Mouse (Mus musculus): ENCODE measurements around the gene Plekha8. TPM values are rescaled to one million over a fixed set of nuclear protein-coding genes. Genes with fewer than 3 reads are reported as not detected.

Plekha8 gene
- polyA plus RNA-seq, 1 experiment, result 14.4 TPM

DNA sequence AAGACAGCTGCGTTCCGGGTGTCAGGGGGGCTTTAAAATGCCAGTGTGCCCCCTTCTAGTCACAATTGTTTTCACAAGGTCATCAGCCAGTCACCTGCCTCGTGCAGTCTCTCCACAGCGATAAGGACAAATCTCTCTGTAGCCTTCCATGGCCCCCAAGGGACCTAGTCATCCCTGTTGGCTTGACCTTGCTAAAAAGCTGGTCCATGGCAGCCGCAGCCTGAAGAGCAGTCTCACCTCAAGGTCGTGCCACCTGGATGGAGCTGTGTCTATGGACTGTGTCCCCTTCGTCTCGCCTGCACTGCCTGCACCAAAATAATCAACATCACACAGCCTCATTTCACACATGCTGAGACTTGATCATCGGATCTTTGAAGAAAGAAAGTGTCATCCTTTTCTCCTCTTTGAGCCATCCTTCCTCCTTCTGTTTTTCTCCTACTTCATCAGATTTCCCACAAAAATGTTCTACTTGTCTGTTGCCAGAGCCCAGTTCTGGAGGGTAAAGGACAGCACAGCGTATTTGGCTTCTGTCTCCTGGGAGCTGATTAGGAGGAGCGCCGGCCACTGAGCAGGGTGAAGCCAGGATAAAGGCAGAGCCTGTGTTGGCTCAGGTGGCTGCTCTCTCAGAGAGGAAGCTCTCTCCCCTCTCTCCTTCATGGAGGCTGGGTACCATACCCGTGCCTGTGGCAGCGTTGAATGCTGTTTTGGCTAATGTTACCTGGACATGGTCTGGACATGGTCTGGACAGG, 96.6 kb downstream of the Plekha8 start:
- H3K36me3 ChIP-seq (ENCODE audit: control insufficient read depth, insufficient read depth, low read length), result no peaks in the 10 kb centered on the region
- H3K4me3 ChIP-seq (ENCODE audit: control insufficient read depth, low read depth, low read length), result no peak overlapping the region
- H3K27ac ChIP-seq (ENCODE audit: control insufficient read depth, insufficient read depth, low read depth, low read length), result no peak overlapping the region
- TF ChIP-seq CTCF (IDR thresholded peaks at IDR 0.05; ENCODE audit: control insufficient read depth, insufficient read depth, insufficient replicate concordance, low read depth, low read length), result no peak
- no peak for TF ChIP-seq POLR2A (IDR thresholded peaks at IDR 0.05; ENCODE audit: control insufficient read depth, low read depth, low read length)
- H3K27me3 ChIP-seq (ENCODE audit: control insufficient read depth, insufficient read depth, low read length), result no peaks in the 10 kb centered on the region
- no peaks in the 10 kb centered on the region; the same call in 1 of the 2 replicates for H3K4me1 ChIP-seq (ENCODE audit: control insufficient read depth, insufficient read depth, low read length)

DNA sequence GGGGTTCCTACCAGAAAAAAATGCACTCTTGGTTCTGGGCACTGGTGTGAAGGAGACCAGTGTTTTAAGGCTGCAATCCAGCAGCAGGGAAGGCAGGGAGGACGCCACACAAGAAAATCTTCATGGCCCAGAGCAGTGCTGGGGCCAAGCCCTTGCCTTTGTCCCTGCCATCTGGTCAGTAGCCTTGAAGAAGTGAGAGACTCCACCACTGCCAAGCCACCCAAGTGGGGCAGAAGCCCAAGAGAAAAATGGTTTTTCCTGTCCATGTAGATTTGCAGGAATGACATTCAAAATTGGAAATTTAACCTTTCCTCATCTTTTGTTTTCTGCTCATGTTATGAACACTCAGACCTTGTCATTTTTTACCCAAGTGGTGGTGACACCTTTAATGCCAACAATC, 97.3 kb downstream of the Plekha8 start:
- TF ChIP-seq CTCF (IDR thresholded peaks at IDR 0.05; ENCODE audit: control insufficient read depth, insufficient read depth, insufficient replicate concordance, low read depth, low read length), result no peak
- no peak for TF ChIP-seq POLR2A (IDR thresholded peaks at IDR 0.05; ENCODE audit: control insufficient read depth, low read depth, low read length)
- H3K27me3 ChIP-seq (ENCODE audit: control insufficient read depth, insufficient read depth, low read length), result no peaks in the 10 kb centered on the region
- no peak overlapping the region for H3K27ac ChIP-seq (ENCODE audit: control insufficient read depth, insufficient read depth, low read depth, low read length)
- no peak overlapping the region for H3K4me3 ChIP-seq (ENCODE audit: control insufficient read depth, low read depth, low read length)
- H3K4me1 ChIP-seq (ENCODE audit: control insufficient read depth, insufficient read depth, low read length), result peaks cover 1% of the 10 kb centered on the region; the same call in 1 of the 2 replicates
- no peaks in the 10 kb centered on the region for H3K36me3 ChIP-seq (ENCODE audit: control insufficient read depth, insufficient read depth, low read length)

DNA sequence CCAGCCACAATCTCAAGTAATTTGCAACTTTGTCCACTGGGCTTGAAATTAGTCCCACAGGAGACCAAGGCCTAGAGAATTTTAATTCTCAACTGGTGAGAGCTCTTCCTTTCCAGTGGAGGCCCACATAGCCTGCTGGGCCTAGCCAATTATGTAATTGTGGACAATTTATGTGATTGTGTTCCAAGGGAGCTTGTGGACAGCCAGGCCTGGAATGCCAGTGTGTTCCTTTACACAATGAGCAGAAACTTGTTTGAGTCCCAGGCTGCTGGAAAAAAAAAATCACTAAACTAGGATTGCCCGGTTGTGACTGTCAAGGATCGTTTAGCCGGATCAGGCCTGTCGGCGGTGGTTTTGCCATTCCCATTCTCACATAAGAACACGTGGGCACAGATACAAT, 98.4 kb downstream of the Plekha8 start:
- no peak for TF ChIP-seq CTCF (IDR thresholded peaks at IDR 0.05; ENCODE audit: control insufficient read depth, insufficient read depth, insufficient replicate concordance, low read depth, low read length)
- no peak for TF ChIP-seq POLR2A (IDR thresholded peaks at IDR 0.05; ENCODE audit: control insufficient read depth, low read depth, low read length)
- Histone ChIP-seq H3K27ac (ENCODE audit: control insufficient read depth, insufficient read depth, low read depth, low read length) (no peak overlapping the region), H3K4me3 (ENCODE audit: control insufficient read depth, low read depth, low read length) (no peak overlapping the region), H3K36me3 (ENCODE audit: control insufficient read depth, insufficient read depth, low read length) (no peaks in the 10 kb centered on the region), H3K4me1 (ENCODE audit: control insufficient read depth, insufficient read depth, low read length) (peaks cover 2% of the 10 kb centered on the region; the same call in 1 of the 2 replicates), H3K27me3 (ENCODE audit: control insufficient read depth, insufficient read depth, low read length) (no peaks in the 10 kb centered on the region)

Other genes starting within 250 kb of the Plekha8 start
- 13.4 and 18.2 TPM in 2 replicates for gene Wipf3, start 165.5 kb upstream of the Plekha8 start, polyA plus RNA-seq (2012; rRNA removed)
- 5.5 and 7.4 TPM in 2 replicates for gene Scrn1, start 28.6 kb upstream of the Plekha8 start, polyA plus RNA-seq (2012; rRNA removed)
- gene Fkbp14, start 2.2 kb downstream of the Plekha8 start, polyA plus RNA-seq (2012; rRNA removed), result 6.8 and 10.6 TPM in 2 replicates
- 5.6 and 7.2 TPM in 2 replicates for gene Mturn, start 86.5 kb downstream of the Plekha8 start, polyA plus RNA-seq (2012; rRNA removed)
- 13.6 and 17.6 TPM in 2 replicates for gene Znrf2, start 221.8 kb downstream of the Plekha8 start, polyA plus RNA-seq (2012; rRNA removed)